Mouse (Mus musculus): ENCODE data around the gene Stambp.
A peak's percentile ranks its signal among the peaks of the same experiment; 100 is the strongest.
"Not testable (repeated sequence)": the region's sequence is repeated elsewhere in the genome, so short reads cannot be mapped to it uniquely, and the experiment has no call there.

Gene Stambp

DNA sequence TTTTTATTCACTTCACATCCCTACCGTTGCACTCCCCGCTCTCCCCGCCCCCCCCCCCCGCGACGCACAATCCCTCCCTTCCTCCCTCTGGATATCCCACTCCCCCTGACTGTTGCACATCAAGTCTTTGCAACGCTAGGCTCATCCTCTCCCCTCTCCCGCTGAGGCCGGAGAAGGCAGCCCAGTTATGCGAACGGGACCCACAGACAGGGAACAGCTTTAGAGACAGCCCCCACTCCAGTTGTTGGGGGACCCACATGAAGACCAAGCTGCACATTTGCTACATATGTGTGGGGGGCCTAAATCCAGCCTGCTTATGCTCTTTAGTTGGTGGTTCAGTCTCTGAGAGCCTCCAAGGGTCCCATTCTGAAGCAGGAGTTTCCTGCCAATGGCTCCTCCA, at the start of gene Stambp:
Stambp (minus strand) TSS at position 59 of the 400 bp plus-strand sequence.
- no peak for DNase-seq (ENCODE audit: extremely low spot score, low read depth, low spot score)

- DNase-seq (ENCODE audit: extremely low spot score, low read depth, low spot score), result no peak
These were observed 47.4 kb upstream of the Stambp start for GRCm38 (mm10) chr6:83619955-83620354.

DNA sequence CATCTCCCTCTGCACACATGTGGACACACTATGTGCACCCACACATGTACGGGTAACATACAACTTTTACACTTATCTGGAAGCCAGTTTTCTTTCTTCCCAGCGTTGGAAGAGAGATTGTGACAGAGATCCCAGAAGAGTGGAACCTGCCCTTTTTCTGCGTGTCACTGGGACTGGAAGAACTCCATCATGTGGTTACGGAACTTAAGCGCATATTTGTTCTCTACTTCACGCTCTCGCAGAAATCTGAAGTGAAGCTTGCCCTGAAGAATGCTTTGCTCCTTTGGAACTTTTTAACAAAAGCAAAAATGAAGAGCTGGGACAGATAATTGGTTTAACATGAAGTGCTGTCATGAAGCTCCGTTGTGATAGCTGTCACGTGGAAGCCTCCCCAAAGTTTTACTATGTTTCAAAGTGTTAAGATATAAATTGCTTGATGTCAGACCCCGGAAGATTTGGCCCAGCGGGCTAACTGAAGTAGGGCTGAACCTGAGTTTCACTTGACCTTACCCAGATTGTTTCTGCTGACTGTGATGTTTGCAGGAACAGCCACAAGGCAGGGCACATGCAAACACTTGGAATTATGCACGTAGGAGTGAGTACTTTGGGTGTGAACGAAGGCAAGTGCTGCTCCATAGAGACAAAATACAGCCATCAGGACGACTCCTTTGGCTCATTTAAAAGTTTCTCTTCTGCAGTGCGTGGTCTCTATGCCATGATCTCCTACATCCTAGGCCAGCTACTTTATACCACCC, 45.2 kb upstream of the Stambp start:
- no peak for DNase-seq (ENCODE audit: extremely low spot score, low read depth, low spot score)

- DNase-seq (ENCODE audit: extremely low spot score, low read depth, low spot score), result no peak
These were observed 44.0 kb upstream of the Stambp start for GRCm38 (mm10) chr6:83616512-83616911.

GRCm38 (mm10) chr6:83614469-83614868, 41.9 kb upstream of the Stambp start:
- DNase-seq (ENCODE audit: extremely low spot score, low read depth, low spot score), result no peak

DNA sequence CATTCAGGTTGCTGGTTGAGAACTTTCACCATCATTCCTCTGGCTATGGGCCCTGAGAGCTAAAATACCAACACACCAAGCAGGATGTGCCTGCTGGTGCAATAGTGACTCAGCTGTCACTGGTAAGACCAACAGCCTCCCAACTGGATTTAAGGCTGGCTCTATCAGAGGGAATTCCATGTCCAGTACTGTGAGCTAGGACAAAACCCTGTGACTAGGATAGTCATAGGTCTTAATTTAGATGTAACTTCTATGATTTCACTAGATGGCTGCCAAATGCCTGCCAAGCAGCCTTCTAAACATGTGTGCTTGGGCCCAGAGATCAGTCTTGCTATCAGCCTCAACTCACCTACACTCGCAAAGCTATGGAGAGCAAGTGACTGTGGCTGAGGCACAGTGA, 40.4 kb upstream of the Stambp start:
- no peak for DNase-seq (ENCODE audit: extremely low spot score, low read depth, low spot score)

GRCm38 (mm10) chr6:83599636-83600174, 27.2 kb upstream of the Stambp start:
- no peak for DNase-seq (ENCODE audit: extremely low spot score, low read depth, low spot score)

DNA sequence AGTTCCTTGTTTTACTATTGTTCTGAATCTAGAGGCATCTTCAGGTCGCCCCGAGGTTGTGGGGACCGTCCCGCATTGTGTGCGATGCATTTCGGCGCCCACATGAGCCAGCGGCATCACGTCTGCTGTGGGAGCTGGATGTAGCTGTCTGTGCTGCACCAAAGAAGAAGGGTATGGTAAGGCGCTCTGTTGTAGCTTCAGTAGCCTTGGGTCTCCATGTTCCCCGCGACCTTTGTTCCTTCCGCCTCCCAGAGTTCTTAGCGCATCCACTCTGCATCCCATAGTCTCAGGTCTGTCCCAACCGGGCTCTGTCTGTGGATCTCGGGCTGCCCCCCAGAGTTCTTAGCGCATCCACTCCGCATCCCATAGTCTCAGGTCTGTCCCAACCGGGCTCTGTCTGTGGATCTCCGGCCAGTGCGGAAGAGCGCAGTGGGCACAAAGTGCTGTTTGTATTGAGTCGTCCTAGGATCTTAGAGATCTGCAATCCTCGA, 26.6 kb upstream of the Stambp start:
- DNase-seq (ENCODE audit: extremely low spot score, low read depth, low spot score), result no peak

GRCm38 (mm10) chr6:83598646-83599045, 26.1 kb upstream of the Stambp start:
- peak; percentile 6 for DNase-seq (ENCODE audit: extremely low spot score, low read depth, low spot score)

DNA sequence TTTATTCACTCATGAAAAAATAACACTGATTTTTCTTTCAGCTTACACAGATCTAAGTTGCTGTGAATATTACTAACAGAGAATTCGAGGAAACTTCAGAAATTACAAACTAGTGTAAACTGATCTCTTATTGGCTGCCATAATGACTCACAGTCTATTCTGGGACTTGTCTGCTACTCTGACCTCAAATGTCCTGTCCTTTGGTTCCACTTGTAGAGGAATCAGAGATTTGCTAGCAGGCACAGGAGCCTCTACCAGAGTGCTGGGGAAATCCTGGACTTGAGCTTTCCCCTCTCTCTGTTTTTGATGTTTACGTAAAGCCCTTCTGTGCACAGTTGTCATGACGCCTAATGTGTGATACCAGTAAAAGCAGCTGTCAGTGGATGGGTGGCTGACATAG, 25.5 kb upstream of the Stambp start:
- no peak for DNase-seq (ENCODE audit: extremely low spot score, low read depth, low spot score)

- DNase-seq (ENCODE audit: extremely low spot score, low read depth, low spot score), result no peak
These were observed 22.5 kb upstream of the Stambp start for GRCm38 (mm10) chr6:83595035-83595434.

GRCm38 (mm10) chr6:83593896-83594295, 21.4 kb upstream of the Stambp start:
- no peak for DNase-seq (ENCODE audit: extremely low spot score, low read depth, low spot score)

GRCm38 (mm10) chr6:83592051-83592450, 19.5 kb upstream of the Stambp start:
- DNase-seq (ENCODE audit: extremely low spot score, low read depth, low spot score), result no peak

- no peak for DNase-seq (ENCODE audit: extremely low spot score, low read depth, low spot score)
These were observed 17.8 kb upstream of the Stambp start for GRCm38 (mm10) chr6:83590301-83590700.

DNA sequence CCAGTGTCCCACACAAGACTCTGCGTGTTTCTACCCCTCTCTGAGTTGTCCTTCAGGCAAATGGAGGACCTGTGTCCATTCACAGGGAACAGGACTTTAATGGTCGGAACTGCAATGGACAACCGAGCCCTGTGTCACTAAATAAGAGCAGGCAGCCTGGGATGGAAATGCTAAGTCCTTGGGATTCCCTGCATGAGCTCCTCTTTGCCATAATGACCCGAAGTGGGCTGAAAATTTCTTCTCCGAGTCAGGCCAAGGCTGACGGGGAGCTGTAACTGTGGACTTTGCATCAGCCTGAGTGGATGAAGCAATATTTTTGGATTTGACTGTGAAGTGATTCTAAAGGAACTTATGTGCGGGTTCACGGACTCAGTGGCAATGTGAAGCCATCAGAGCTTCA, 14.7 kb upstream of the Stambp start:
- not testable (repeated sequence) for DNase-seq (ENCODE audit: extremely low spot score, low read depth, low spot score)

GRCm38 (mm10) chr6:83585328-83585727, 12.8 kb upstream of the Stambp start:
- not testable (repeated sequence) for DNase-seq (ENCODE audit: extremely low spot score, low read depth, low spot score)

- no peak for DNase-seq (ENCODE audit: extremely low spot score, low read depth, low spot score)
These were observed 11.1 kb upstream of the Stambp start for GRCm38 (mm10) chr6:83583591-83583990.

DNA sequence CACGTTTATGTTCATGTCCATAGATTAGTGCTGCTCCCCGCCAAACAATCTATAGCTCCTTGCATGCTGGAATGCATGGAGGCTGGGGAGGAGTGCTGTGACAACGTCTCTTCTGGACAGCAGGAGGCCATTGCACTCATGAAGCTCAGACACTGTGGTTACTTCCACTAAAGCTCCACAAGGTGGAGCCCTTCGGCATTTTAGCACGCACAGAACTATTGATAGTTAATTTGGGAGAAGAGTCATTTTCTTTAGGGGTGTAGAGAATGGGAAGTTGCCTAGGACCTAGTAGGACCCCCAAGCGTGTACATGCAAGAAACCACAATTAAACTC, 10.4 kb upstream of the Stambp start:
- peak; percentile 42 for DNase-seq (ENCODE audit: extremely low spot score, low read depth, low spot score)

DNA sequence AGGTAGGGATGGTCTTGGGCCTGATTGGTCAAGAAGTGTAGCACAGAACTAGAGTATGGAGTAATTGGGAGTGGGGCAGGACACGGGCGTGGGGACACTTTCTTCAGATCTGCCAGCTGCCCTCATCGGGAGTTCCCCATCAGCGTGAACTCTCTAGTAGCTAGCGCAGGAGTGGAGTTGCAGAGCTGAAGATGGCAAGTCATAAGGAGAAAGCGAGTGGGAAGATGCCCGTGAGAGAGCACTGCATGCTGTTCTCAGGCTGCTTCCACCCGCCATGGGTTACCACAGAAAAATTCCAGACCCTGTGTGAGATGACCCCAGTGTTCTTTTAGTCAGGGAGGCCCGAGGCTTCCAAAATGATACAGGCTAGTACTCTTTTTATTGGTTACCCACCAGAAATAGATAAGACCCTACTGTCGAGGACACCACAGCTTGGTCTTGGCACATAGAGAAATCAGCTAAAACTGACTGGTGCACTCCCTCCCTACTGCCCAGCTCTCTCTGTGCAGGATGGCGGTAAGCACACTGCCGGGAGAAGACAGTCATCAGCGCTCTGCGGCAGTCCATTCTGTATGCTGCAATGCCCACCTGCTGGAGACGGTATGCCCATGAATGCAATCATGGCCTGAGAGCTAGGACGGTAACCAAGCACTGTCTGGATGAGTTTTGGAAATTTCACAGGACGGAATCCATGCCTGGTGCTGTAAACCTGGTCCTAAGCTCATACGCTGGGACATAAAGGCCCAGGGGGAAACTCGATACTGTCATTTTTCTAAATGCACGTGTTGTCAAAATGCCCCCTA, 9.8 kb upstream of the Stambp start:
- no peak for DNase-seq (ENCODE audit: extremely low spot score, low read depth, low spot score)

- DNase-seq (ENCODE audit: extremely low spot score, low read depth, low spot score), result no peak
These were observed 5.0 kb upstream of the Stambp start for GRCm38 (mm10) chr6:83577534-83577933.

DNA sequence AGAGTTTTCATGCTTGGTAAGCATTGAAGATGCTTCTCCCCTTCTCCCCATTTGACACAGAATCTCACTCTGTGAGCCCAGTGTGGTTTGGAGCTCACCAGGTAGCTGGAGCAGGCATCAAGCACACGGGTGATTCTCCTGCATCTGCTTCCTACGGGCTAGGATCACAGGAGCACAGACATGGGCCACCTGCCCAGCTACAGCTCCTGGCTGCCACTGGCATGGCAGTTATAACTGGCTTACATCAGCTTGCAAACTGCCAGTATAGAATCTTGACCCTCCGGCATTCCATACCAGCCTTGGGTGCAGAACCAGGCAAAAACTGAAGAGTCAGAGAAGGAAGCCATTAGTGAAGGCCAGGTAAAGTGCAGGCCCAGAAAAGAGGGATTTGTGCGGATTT, 3.1 kb upstream of the Stambp start:
- DNase-seq (ENCODE audit: extremely low spot score, low read depth, low spot score), result no peak

Data from hindlimb bud, embryonic 11.5 days (tissue).